Mouse (Mus musculus) gastrocnemius, adult 2 months (tissue): Measurements from ENCODE around the gene Hdac10. TPM values are rescaled to one million over a fixed set of nuclear protein-coding genes. Genes with fewer than 3 reads are reported as not detected.
A peak's percentile ranks its signal among the peaks of the same experiment; 100 is the strongest.

Experiments
- DNase-seq: peaks from one replicate; pipeline ENCODE4 v3.0.0; 2022
- H3K27ac ChIP-seq: fragments of 200-600 bp; 2 replicates; pipeline ENCODE4 v1.8.1; 2022; ENCODE audit warnings: mild to moderate bottlenecking
- H3K4me3 ChIP-seq: fragments of 200-600 bp; 2 replicates; pipeline ENCODE4 v1.8.1; 2022; ENCODE audit warnings: mild to moderate bottlenecking, moderate library complexity
- CTCF ChIP-seq: fragments of 200-600 bp; IDR thresholded peaks from 2 replicates; pipeline ENCODE4 v1.8.1; 2022; ENCODE audit warnings: antibody characterized with exemption, mild to moderate bottlenecking, moderate library complexity
- intact Hi-C: fragments of 180-260 bp; cut with DNase I; formaldehyde crosslinking; loops from one replicate; pipeline ENCODE4 v1.15.1; 2025
- total RNA-seq, 2 experiments: library from RNA; stranded (reverse); gene quantifications; 2 replicates each; pipeline ENCODE4 v1.2.3; 2021

Gene Hdac10
- total RNA-seq, 2 experiments from 2014 or later, result 5.9 to 6.4 TPM

DNA sequence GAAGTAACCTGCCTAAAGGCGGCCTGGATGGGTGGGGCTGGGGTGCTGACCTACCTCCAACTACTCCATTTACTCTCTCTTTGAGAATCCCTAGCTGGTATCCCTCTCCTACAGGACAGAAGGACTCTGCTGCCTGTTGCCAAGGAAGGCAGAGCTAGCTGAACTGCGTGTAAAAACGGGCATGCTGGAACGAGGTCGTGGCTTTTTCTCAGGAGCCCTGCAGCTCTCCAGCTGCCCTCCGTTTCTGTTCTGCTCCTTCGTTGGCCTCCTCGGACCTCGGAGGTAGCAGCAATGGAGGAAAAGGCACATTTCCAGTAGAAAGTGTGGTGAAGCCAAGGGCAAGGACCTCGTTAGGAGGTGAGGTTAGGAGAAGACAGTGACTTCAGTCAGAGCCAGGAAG is 40.4 kb upstream of the Hdac10 start:
- peak overlapping the region; percentile 42 for H3K4me3 ChIP-seq
- intact Hi-C loops, result no loop called here
- peak overlapping the region; percentile 72 for H3K27ac ChIP-seq
- no peak for TF ChIP-seq CTCF
- no peak for DNase-seq

DNA sequence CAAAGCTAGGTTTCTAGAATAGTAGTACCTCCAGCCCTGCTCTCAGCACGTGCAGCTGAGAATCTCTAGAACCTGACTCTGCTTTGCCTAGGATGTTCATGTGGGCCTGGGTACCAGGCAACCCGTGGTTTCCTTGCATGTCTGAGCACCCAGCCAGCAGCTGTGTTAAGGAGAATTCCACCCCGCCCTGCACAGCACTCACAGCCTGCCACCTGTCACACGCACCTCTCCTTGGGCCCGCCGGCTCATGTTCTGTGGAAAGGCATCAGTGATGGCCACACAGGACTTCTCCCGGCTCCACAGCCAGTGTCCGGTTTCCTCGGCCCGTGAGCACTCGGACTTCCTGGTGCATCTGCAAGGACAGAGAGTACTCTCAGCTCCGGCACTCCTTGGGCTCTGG is 37.0 kb upstream of the Hdac10 start:
- intact Hi-C loops, result no loop called here
- DNase-seq, result no peak
- Histone ChIP-seq H3K4me3 (no peak overlapping the region), H3K27ac (no peak overlapping the region)
- no peak for TF ChIP-seq CTCF

DNA sequence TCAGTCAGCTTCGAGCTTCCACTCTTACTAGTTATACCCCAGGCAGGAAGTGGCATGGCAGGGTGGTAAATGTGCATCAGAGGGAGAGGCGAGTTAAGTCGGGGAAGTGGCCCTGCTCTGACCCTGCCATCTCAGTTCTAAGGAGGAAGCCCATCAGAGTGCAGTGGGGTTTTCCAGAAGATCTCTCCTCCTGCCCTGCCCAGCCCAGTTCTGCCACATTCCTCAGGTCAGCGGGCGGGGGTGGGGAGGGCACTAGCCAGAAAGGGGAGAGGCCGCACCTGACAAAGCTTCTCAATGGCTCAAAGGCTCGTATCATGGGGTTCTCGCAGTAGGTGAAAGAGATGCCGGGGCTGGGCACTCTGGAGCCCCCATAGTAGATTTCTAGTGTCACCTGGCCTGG is 32.9 kb upstream of the Hdac10 start:
- Histone ChIP-seq H3K27ac (no peak overlapping the region), H3K4me3 (no peak overlapping the region)
- DNase-seq, result no peak
- intact Hi-C loops, result no loop called here
- no peak for TF ChIP-seq CTCF

DNA sequence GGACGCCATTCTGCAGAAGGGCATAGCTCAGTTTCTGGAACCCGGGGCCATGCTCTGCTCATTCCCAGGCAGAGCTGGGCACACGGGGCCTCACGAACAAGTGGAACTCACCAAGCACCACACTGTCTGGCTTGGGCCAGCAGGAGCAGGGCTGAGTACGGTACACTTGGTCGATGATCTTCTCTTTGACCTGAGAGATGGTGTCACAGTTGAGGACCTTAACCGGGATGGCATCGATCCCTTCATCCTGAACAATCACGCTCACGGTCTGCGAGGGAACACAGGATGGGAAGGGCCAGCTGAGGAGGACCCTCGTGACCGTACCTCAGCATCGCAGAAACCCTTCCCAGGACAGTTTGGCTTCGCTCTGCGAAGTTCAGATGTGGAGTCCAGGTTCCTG is 30.0 kb upstream of the Hdac10 start:
- no peak for TF ChIP-seq CTCF
- no peak overlapping the region for H3K4me3 ChIP-seq
- no peak for DNase-seq
- H3K27ac ChIP-seq, result no peak overlapping the region
- intact Hi-C loops, result loop anchor here (5.0 kb wide), 1 partner anchor 39 kb away; the partner anchor contains the start of gene Dennd6b

DNA sequence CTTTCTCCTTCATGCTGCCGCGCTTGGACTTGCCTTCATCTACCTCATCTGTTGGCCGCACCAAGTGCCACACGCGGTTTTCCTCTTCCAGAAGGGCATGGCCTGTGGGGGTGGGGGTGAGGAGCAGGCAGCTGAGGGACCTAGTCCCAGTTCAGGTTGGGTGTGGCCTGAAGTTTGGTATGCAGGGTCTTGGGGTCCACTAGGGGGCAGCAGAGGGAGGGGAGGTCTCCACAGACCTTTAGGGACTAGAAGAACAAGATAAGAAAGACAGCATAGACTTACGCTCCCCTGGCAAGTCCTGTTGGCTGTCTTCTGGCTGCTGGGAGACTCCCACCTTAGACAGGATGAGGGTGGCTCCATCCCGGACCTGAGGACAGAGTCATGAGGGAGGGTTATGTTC is 29.5 kb upstream of the Hdac10 start:
- DNase-seq, result peak; percentile 80
- H3K27ac ChIP-seq, result no peak overlapping the region
- no peak overlapping the region for H3K4me3 ChIP-seq
- intact Hi-C loops, result loop anchor here (5.0 kb wide), 1 partner anchor 39 kb away; the partner anchor contains the start of gene Dennd6b
- TF ChIP-seq CTCF, result peak; percentile 84

DNA sequence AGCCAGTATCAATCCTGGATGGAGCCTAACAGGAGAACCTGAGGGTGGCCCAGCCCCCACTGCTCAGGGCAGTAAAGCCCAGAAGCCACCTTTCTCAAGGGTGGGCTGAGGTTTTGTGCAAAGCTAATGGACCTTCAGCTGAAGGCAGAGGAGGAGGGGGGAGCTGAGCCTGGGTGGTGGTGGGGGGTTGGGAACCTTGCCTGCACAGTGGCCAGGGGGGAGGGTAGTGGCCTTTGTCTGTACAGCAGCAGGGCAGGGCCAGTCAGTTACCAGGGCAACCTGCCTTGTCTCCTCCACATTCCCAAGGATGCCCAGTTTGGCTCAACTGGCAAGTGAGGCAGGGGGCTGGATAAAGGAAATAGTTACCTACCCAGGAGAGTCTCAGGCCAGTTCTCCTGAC is 23.8 kb upstream of the Hdac10 start:
- no peak for DNase-seq
- no peak for TF ChIP-seq CTCF
- intact Hi-C loops, result no loop called here
- H3K4me3 ChIP-seq, result no peak overlapping the region
- H3K27ac ChIP-seq, result no peak overlapping the region

DNA sequence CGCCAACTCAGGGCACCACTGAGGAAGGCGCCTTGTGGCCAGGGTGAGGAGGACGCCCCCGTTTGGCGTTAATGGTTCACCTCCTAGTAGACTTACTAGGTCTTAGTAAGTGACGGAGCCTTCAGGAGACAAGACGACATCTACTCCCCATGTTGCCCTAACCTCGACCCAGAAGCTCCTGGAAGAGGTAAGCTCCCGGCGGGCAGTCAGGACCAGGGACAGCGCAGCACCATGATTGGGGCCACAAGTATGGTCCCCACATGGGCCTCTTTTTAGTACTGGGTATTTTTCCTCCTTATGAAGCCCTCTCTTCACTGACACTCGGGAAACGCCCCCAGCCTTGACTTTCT is 21.5 kb upstream of the Hdac10 start:
- no peak for TF ChIP-seq CTCF
- no peak for DNase-seq
- intact Hi-C loops, result no loop called here
- Histone ChIP-seq H3K4me3 (peak overlapping the region; percentile 90), H3K27ac (peak overlapping the region; percentile 79; the same call in 1 of the 2 replicates)

DNA sequence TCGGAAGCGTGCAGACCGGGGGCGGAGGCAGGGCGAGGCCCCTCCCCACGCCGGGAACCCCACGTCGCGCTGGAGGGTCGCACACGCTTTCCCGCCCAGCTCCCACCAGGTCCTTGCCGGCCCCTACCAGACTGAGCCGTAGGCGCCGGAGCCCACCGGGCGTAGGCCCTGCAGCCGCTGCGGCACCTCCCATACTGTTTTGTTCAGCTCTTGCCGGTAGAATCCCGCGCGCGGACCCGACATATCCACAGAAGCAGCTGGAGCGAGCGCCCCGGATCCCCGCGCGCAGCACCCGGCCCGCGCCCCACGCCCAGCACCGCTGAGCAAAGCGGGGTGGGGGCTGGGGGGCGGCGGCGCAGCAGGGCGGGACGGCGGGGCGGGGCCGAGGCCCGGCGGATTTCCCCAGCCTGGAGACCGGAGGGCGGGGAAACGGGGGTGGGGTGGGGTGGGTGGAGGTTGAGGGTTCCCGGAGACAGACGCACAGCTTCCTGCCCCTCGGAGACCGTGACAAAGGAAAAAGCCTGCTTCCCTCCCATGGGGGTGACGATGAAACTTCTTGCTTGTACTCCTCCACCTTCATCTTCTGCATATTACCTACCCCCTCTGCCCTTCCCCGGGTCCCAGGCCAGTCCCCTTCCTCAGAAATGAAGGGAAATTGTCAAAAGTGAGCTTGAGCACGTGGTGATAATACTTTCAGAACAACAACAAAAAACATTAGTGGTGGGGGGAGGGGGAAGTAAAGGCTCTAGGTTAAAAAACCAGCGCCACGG is 21.0 kb upstream of the Hdac10 start, which contains the start of gene Mapk11:
Mapk11 (minus strand) TSS at position 358 of the 770 bp plus-strand sequence.
- no peak for TF ChIP-seq CTCF
- H3K4me3 ChIP-seq, result peak within 1 kb of the TSS; percentile 90
- intact Hi-C loops, result no loop called here
- peak within 1 kb of the TSS; percentile 79 for H3K27ac ChIP-seq
- peak; percentile 55 for DNase-seq

DNA sequence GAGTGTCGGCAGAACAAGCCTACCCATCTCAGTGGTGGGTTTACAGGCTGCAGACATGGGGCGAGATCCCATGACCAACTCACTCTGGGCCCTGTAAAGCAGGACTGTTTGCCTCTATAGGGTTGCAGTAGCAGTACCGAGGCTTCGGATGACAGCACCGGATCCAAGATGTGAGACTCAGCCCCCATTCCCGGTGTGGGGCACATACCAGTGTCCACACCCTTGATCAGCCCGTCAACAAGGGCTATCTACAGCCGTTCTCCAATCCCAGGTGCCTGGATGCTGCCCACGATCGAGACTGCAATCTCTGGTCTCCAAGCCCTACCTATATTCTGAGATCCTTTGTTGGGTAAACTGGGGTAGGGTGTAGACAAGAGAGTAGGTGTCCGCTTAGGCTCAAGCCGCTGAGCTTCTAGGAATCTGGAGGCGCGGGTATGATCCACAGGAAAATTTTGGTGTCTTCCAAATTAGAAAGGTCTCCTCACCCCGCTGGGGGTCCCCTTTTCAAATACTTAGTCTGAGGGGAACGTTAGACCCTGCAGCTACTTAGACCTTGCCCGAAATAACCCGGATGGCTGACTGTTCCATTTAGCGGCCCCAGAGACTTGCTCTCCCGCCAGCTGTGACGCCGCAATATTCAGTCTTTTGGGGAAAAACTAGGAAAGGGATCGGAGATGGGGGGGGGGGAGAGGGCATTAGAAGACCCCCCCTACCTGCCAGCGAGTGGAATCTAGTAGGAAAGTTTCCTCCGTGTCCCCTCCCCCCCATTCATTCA is 20.2 kb upstream of the Hdac10 start:
- H3K27ac ChIP-seq, result peak overlapping the region; percentile 79
- TF ChIP-seq CTCF, result no peak
- no peak for DNase-seq
- H3K4me3 ChIP-seq, result peak overlapping the region; percentile 90
- intact Hi-C loops, result no loop called here

DNA sequence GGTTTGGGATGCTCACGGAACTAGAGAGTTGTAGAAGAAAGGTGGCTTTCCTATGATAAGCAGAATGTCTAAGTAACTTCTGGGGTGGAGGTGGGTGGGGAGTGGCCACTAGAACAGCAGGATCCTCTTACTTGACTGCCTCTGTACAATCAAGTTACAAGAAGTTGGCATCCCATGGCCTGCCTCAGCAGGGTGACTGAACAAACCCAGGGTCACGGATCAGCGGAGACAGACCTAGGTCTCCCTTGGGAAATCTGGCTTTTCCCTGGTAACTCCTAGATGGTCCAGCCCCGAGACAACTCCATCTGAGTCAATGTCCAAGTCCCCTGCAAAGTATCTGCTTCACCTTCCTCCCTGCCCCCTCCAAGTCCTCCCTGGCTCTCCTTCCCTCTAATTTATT is 19.4 kb upstream of the Hdac10 start:
- H3K27ac ChIP-seq, result no peak overlapping the region
- no peak overlapping the region for H3K4me3 ChIP-seq
- TF ChIP-seq CTCF, result no peak
- DNase-seq, result no peak
- intact Hi-C loops, result no loop called here

DNA sequence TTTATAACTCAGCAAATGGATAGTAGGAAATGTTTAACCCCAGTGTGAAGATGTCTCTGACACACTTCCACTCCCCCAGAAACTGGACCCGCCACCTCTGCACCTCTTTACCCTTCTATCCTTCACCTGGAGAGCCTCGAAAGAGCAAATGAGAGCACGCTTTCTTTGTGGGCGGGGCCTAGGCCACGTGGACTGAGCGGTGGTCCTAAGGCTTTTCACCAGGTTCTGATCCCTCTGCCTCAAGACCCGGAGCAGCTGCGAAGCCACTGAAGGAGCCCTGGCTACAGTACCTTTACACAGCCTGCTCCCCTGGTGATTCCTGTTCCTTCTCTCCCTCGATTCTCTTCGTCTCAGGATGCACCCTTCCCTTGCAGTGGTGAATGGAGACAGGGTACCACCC is 19.0 kb upstream of the Hdac10 start:
- intact Hi-C loops, result no loop called here
- H3K27ac ChIP-seq, result no peak overlapping the region
- TF ChIP-seq CTCF, result no peak
- DNase-seq, result no peak
- no peak overlapping the region for H3K4me3 ChIP-seq

DNA sequence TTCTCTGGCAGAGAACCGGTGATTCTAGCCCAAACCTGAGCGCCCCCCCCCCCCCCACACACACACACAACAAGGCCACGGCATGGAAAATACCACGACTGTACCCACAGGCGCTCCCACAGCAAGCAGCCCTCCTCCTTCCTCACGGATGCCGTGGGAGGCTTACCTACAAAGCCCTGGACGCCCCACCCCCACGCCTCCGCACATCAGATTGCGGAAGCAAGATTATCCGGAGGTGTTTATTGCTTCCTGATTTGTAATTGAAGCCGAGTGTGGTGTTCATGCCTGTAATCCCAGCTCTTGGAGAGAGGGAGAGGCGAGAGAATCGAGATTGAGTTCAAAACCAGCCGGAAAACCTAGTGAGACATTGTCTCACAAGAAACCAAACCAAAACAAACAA is 18.5 kb upstream of the Hdac10 start:
- no peak for TF ChIP-seq CTCF
- Histone ChIP-seq H3K4me3 (peak overlapping the region; percentile 33; the same call in 1 of the 2 replicates), H3K27ac (no peak overlapping the region)
- DNase-seq, result no peak
- intact Hi-C loops, result no loop called here

DNA sequence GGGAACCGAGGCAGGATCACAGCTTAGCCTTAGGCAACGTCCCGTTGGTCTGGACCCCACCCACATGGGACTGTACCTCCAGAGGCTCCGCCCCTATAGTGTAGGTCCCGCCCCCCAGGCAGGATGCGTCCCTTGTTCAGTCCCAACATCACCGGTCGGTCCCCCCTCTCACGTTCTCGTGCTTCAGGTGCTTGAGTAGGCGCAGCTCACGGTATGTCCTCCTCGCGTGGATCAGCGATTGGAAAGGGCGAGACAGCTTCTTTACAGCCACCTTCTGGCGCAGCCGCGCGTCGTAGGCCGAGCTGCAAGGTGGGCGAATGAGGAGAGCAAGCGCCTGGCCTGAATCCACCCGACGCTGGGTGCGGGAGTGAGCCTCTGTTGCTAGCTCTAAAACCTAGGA is 18.0 kb upstream of the Hdac10 start:
- peak overlapping the region; percentile 33 for H3K4me3 ChIP-seq
- TF ChIP-seq CTCF, result no peak
- H3K27ac ChIP-seq, result no peak overlapping the region
- DNase-seq, result no peak
- intact Hi-C loops, result no loop called here
